Mouse (Mus musculus): Measurements from ENCODE around the gene Teddm3. TPM values are rescaled to one million over a fixed set of nuclear protein-coding genes. Genes with fewer than 3 reads are reported as not detected.

The Teddm3 gene
- 1 to 10 TPM in 1 of 2 experiments, under 1 TPM in 1; 0.52 to 2.4 TPM for polyA plus RNA-seq (2017; shearing (Covaris generic))

DNA sequence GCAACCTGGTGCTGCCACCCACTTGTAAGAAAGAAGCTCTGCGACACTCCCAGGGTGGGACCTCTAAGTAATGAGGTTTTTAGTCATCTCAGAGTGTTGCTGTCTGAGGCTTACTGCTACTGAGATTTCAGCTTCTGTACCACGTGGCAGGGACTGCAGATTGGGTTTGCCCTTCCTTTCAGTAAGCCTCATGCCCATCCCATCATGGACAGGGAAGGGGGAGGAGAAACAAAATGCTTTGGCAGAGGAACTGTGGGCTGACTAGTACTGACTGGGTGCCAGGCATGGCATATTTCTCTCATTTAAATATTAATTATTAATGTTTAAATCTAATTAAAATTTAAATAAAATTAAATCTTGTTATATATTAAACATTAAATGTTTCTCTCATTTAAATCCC, at the start of gene Teddm3:
Gene Teddm3 (minus strand): TSS at position 101 of the 400 bp plus-strand sequence.

Other genes starting within 250 kb of the Teddm3 start
- gene Ephb3, start 50.8 kb upstream of the Teddm3 start, polyA plus RNA-seq (2017; shearing (Covaris generic)): 1 to 10 TPM in 1 of 2 experiments, not detected in 1; 2.1 TPM

Measured in inflammation-experienced regulatory T-cells (primary cell).